Mouse (Mus musculus) WW6 (cell line): ENCODE results near the gene Gemin7.

Experiments
- DNase-seq: peaks from one replicate; pipeline ENCODE4 v3.0.0-alpha.2; 2013; ENCODE audit warnings: low read depth, low spot score

Gemin7 gene

GRCm38 (mm10) chr7:19577877-19578414 lies 551 bp upstream of the Gemin7 start:
- no peak for DNase-seq

DNA sequence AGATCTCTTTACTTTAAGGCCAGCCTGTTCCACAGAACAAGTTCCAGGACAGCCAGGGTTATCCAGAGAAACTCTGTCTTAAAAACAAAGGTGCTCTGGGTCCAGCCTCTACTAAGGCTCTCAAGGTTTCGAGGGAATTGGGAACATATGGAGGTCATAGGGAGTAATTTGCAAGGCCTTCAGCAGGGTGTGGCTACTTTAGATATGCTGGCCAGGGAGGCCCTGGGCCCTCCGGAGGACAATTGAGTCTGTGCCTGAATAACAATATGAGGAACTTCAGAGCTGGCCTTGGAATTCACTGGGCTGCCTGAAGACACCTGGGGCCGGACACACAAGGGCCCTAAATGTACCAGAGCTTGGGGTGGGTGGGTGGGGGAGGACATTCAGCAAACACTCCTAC lies 1.8 kb downstream of the Gemin7 start:
- DNase-seq = no peak

DNA sequence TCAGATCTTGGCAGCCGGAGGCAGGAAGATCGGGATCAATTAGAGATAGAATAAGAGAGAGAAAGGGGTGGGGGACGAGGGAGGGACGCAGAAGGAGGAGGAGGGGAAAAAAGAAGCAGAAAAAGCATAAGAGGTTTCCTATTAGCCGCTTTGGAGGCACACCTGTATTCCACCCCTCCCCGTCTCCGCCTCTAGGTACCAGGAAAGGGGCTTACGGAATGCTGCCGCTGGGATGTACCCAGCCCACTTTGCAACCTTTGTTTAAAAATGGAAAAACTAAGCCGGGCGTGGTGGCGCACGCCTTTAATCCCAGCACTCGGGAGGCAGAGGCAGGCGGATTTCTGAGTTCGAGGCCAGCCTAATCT lies 3.6 kb downstream of the Gemin7 start:
- peak; percentile 61 for DNase-seq

DNA sequence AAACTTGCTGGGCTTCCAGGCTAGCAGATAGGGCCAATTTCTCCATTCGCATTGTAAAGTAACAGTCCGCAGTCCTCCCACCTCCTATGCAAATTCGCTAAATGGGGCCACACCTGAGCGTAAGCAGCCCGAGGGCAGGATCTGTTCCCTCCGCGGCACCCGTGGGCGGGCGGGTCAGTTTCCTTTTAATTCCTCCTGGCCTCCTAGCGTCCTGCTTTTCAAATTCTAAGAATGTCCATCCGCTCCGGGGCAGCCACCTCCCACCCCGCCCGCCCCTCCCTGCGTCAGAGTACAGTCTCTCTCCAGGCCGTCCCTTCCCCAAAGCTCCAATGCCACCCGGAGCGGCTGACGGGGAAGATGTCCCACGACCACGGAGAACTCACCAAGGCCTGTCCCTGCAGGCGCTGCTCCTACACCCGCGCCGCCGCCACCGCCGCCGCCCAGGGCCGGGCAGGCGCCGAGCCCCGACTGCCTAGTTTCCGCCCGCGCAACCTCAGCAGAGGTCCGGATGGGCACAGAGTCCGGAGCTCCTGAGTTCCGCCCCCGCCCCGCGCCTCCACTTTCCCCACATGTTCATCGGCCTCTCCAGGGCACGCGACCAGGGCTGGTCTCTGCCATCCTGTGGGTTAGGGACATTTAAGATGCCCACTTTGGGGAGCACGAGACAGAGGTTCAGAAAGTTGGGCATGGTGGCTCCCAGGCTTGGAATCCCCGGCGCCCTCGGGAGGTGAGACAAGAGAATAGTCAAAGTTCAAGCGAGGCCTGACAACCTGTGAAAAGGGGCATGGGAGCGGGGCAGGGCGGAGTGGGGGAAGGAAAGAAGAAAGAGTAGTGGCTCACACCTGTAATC lies 4.2 kb downstream of the Gemin7 start:
- DNase-seq = peak; percentile 76

DNA sequence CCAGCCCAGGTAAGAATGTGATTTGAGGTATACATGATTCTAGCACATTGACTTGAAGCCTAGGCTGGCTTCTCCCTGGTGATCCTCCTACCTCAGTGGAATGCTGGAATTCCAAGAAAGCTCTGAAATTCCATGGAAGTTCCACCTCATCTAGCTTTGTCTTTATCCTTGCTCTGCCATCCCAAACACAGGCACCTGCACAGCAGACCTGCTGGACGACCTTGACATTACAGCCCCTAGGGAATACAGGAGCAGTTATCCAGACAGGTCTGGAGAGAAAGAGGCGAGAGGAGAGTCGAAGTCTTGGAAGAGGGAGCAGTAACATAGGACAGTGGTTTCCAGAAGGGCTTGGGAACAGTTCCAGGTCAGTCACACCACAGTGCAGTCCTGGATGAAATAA lies 7.7 kb downstream of the Gemin7 start:
- no peak for DNase-seq

DNA sequence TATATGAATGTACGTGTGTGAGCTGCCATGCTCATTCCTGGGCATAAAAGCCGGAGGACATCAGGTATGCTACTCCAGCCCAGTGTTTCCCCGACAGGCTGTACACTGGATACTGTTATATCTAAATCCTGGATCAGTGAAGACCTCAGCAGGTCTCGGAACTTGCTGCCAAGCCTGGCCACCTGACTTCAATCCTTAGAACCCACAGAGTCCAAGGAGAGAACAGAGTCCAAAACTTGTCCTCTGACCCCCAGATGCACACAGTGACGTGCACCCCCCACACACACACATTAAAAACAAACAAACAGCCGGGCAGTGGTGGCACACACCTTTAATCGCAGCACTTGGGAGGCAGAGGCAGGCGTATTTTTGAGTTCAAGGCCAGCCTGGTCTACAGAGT lies 10.0 kb downstream of the Gemin7 start:
- DNase-seq = no peak

GRCm38 (mm10) chr7:19565803-19566202 lies 11.6 kb downstream of the Gemin7 start:
- no peak for DNase-seq

GRCm38 (mm10) chr7:19564455-19564854 lies 12.9 kb downstream of the Gemin7 start:
- no peak for DNase-seq

GRCm38 (mm10) chr7:19563884-19564283 lies 13.5 kb downstream of the Gemin7 start:
- no peak for DNase-seq

- no peak for DNase-seq
Observed at GRCm38 (mm10) chr7:19562643-19563410, 14.6 kb downstream of the Gemin7 start, which contains the start of gene Ppp1r37. TSS of gene Ppp1r37 (minus strand) at chr7:19563076.

- DNase-seq = peak; percentile 77
Observed at GRCm38 (mm10) chr7:19561765-19562642, 15.4 kb downstream of the Gemin7 start.

DNA sequence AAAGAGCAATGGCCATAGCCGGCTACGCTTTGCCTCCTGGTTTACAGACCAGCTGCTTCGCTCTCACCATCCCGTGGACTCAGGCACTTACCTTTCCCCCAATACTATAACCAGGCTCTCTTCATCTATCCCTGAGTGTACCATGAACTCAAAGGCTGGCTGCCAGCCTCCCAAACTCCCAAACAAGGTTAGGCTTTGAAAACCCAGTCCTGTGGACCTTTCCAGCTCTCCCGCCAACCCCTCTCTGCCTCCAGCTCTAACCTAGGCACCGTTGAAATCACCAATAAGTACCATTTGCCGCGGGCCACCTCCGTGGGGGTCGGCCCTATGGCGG lies 16.0 kb downstream of the Gemin7 start:
- DNase-seq = no peak

DNA sequence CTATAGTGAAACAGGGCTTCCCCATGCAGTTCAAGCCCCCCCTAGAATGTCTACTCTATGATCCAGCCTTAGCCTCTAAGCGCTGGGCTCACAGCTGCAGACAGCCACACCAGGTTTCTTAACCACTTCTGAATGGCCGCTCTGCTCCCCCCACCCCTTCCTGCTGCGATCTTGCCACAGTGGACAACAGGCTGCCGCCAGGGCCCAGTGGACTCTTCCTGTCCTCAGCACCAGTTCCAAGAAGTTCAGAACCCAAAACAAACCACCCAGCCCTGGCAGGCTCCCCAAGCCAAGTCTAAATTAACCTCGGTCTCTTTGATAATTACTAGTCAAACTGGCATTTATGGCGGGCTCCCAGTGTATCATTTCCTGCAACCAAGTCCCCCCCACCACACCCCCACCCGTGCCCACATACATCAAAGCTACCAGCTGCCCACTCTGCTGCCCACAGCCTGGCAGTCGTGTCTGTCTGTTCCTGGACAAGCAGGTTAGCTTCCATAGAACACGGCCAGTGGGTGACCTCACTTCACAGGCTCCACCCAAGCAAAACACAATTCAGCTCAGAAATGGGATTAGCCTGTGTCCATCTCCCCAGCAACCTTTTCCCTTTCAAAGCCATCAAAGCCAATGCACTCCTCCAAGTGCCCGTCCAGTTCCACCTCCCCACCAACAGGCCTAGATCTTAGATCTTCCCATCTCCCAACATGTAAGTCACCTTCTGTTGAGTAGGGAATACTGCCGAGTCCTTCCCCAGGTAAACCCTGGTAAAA lies 16.7 kb downstream of the Gemin7 start:
- no peak for DNase-seq

- no peak for DNase-seq
Observed at GRCm38 (mm10) chr7:19558965-19559364, 18.4 kb downstream of the Gemin7 start.

- no peak for DNase-seq
Observed at GRCm38 (mm10) chr7:19557982-19558900, 19.2 kb downstream of the Gemin7 start.

DNA sequence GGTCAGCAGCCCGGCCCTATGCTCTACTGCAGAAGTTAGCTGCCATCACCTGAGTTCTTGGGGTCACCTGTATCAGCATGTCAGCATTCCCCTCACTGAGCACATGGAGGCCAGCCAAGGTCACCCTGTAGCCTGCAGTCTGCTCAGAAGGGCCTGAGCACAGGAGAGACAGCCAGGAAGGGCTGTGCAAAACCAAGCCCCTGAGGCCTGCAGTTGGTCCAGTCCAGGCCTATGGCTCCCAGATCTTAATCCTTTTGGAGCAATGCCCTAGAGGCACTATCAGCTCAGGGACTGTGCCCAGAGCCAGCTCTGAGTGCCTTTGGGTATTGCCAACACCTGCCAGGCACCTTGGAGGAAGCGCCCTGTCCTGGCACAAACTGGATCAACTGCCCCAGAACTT lies 20.3 kb downstream of the Gemin7 start:
- DNase-seq = no peak

DNA sequence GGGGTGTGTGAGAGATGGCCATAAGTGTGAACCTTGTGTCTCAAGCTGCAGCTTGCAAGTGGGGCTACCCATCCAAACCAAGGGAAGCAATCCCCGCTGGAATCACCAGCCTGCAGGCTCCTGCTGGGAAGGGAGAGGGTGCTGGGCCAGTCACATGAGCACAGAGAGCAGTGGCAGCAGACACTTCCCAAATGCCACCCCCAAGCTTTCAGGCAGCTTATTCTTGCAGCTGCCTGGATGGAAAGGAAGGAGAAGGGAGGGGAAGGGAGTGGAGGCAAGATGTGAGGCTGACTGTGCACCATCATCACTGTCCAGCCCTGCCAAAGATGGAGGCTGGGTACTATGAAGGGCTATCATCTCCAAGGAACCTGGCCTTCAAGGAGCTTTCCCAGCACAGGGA lies 23.2 kb downstream of the Gemin7 start:
- no peak for DNase-seq

GRCm38 (mm10) chr7:19552443-19552842 lies 25.0 kb downstream of the Gemin7 start:
- DNase-seq = no peak

GRCm38 (mm10) chr7:19551634-19552033 lies 25.8 kb downstream of the Gemin7 start:
- DNase-seq = no peak

DNA sequence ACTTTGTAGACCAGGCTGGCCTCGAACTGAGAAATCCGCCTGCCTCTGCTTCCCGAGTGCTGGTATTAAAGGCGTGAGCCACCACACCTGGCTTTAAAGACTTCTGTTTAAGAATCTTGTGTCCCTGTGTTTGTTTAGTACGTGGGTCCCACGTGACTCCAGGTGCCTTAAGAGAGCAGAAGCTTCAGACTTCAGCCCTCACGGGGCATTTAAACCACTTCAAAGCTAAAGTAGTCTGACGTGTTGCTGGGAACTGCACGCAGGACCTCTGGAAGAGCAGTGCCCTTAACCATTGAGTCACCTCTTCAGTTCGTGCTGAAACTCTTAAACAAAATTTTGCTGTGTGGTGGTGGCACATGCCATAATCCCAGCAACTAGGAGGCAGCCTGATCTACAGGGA lies 28.0 kb downstream of the Gemin7 start:
- DNase-seq = no peak
